ENCODE assay signal across 9 mouse cellular contexts in the genomic region with DNA sequence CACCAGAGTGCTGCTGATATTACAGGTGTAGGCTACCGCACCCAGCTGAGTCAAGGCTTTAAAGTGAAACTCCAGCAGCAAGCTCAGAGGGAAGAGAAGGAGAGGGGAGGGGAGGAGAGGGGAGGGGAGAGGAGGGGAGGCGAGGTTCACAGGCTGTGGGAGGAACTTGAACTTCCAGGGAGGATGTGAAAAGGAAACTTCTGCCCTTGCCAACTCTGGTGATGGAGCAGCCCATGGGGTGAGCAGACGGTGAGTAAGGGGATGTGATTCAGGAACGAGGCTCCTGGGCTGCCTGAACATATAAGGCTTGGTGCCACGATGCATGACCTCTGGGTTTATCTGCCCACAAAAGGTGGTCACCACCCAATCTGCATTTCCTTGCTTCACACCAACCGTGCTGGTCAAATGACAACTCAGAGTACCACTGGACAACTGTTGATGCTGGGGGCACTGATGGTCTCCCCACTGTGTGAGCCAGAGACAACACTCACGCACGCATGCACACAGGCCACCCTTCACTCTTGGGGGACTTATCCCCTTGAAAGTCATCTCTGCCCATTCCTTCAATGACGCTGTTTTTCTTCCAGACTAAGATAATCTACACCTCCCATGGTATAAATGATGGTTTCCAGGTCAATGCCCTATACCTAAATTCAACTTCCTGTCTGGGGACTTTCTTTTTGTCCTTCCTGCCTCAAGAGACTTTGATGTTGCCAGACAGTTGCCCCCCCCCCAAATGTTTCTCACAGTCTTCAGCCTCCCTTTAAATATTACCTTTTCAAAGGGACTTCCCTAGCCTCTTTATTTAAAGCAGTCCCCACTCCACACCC.
DNase-seq lines count a peak whose midpoint lies in the region; ATAC-seq and TF ChIP-seq lines count a peak whose summit lies in the region.
"Had no signal": no experiment of that assay in that cellular context is flagged by ENCODE, and none has a peak within 500 bp of the region (broad histone marks: within the 10 kb centered on the region; RNA-seq: fewer than 3 reads in every experiment).

No protein-coding gene starts in this region.

- no peak for TF ChIP-seq EP300 in lung, postnatal 0 days (IDR thresholded peaks at IDR 0.05)

- no peak overlapping the region for H3K9ac ChIP-seq in lung, postnatal 0 days (replicated peaks; ENCODE audit: low read depth)
- no peak overlapping the region for H3K9ac ChIP-seq in intestine, embryonic 14.5 days (ENCODE audit: low read length)
- H3K9ac ChIP-seq in neural tube, embryonic 15.5 days (replicated peaks) = no peak overlapping the region

- TF ChIP-seq CTCF in lung, postnatal 0 days (IDR thresholded peaks at IDR 0.05) = no peak

- H3K4me3 ChIP-seq in lung, postnatal 0 days (ENCODE audit: low read depth, low read length) = no peak overlapping the region
- no peak overlapping the region for H3K4me3 ChIP-seq in intestine, embryonic 14.5 days (ENCODE audit: low read depth, low read length)
- no peak overlapping the region for H3K4me3 ChIP-seq in neural tube, embryonic 15.5 days (replicated peaks)

- H3K27ac ChIP-seq in lung, postnatal 0 days (ENCODE audit: low read length) = peak overlapping the region; percentile 75
- H3K27ac ChIP-seq in intestine, embryonic 14.5 days (ENCODE audit: low read depth) = peak overlapping the region; percentile 12; the same call in 1 of the 2 replicates
- no peak overlapping the region for H3K27ac ChIP-seq in neural tube, embryonic 15.5 days (replicated peaks)

- ATAC-seq in lung, postnatal 0 days = peak; percentile 63
- ATAC-seq in intestine, embryonic 14.5 days (replicated peaks; ENCODE audit: low FRiP score, low TSS enrichment, low read depth) = no peak
- ATAC-seq in neural tube, embryonic 15.5 days (ENCODE audit: low FRiP score) = no peak

- peak overlapping the region; percentile 6; the same call in 1 of the 2 replicates for H3K4me2 ChIP-seq in lung, postnatal 0 days (replicated peaks; ENCODE audit: low read depth, low read length)
- H3K4me2 ChIP-seq in intestine, embryonic 14.5 days (ENCODE audit: low read length) = no peak overlapping the region
- H3K4me2 ChIP-seq in neural tube, embryonic 15.5 days = no peak overlapping the region

- H3K27me3 ChIP-seq in lung, postnatal 0 days (replicated peaks; ENCODE audit: insufficient read depth, low read length) = no peaks in the 10 kb centered on the region
- no peaks in the 10 kb centered on the region for H3K27me3 ChIP-seq in intestine, embryonic 14.5 days (replicated peaks; ENCODE audit: control insufficient read depth, insufficient read depth, low read length)
- H3K27me3 ChIP-seq in splenic B cell, adult 2 months (ENCODE audit: control insufficient read depth, insufficient read depth, low read length, poor library complexity, severe bottlenecking) = no peaks in the 10 kb centered on the region
- no peaks in the 10 kb centered on the region for H3K27me3 ChIP-seq in neural tube, embryonic 15.5 days (replicated peaks)

- no peaks in the 10 kb centered on the region for H3K36me3 ChIP-seq in lung, postnatal 0 days (ENCODE audit: insufficient read depth, low read length)
- H3K36me3 ChIP-seq in intestine, embryonic 14.5 days (ENCODE audit: control insufficient read depth, insufficient read depth, low read length) = no peaks in the 10 kb centered on the region
- H3K36me3 ChIP-seq in splenic B cell, adult 2 months (ENCODE audit: control insufficient read depth, insufficient read depth, low read length, poor library complexity, severe bottlenecking) = no peaks in the 10 kb centered on the region
- no peaks in the 10 kb centered on the region for H3K36me3 ChIP-seq in neural tube, embryonic 15.5 days

- 47% methylated on average over 9 of the region's 9 CpGs for WGBS in lung, postnatal 0 days
- WGBS in intestine, embryonic 14.5 days = 63% methylated on average over 9 of the region's 9 CpGs
- WGBS in neural tube, embryonic 15.5 days = 71% methylated on average over 9 of the region's 9 CpGs

- H3K9me3 ChIP-seq in lung, postnatal 0 days (ENCODE audit: low read length) = no peaks in the 10 kb centered on the region
- H3K9me3 ChIP-seq in intestine, embryonic 14.5 days (ENCODE audit: control insufficient read depth, low read length) = no peaks in the 10 kb centered on the region
- H3K9me3 ChIP-seq in neural tube, embryonic 15.5 days (replicated peaks) = no peaks in the 10 kb centered on the region

- DNase-seq in adrenal gland, adult 2 months = peak; percentile 56
- DNase-seq in adrenal gland, adult 8-10 months = no peak
- DNase-seq in lung, postnatal 0 days (ENCODE audit: low spot score) = peak; percentile 52
- no peak for DNase-seq in lung, postnatal 4 days
- DNase-seq in intestine, embryonic 14.5 days (ENCODE audit: low spot score) = no peak
- peak; percentile 49 for DNase-seq in splenic B cell, adult 2 months (ENCODE audit: low read depth, low spot score)
- DNase-seq in gastrocnemius, postnatal 10 days = no peak
- DNase-seq: cerebellum, adult 8-10 months had no signal

- H3K4me1 ChIP-seq in lung, postnatal 0 days (ENCODE audit: insufficient read depth, low read depth, low read length) = peaks cover 29% of the 10 kb centered on the region; the same call in 1 of the 2 replicates
- peaks cover 55% of the 10 kb centered on the region for H3K4me1 ChIP-seq in intestine, embryonic 14.5 days (replicated peaks; ENCODE audit: control insufficient read depth, insufficient read depth, low read length)
- H3K4me1 ChIP-seq in neural tube, embryonic 15.5 days = peaks cover 13% of the 10 kb centered on the region

Comparison
In these comparisons a context has a peak if more than half of its experiments do, and no peak if none do; other contexts are left out.
1. DNase-seq: peak in adrenal gland, adult 2 months (single experiment), lung, postnatal 0 days (single experiment) and splenic B cell, adult 2 months (single experiment); none in adrenal gland, adult 8-10 months (single experiment), lung, postnatal 4 days (0 of 2), intestine, embryonic 14.5 days (single experiment) and gastrocnemius, postnatal 10 days (single experiment).